Mouse (Mus musculus): ENCODE results near the gene Nup160.

Gene Nup160

DNA sequence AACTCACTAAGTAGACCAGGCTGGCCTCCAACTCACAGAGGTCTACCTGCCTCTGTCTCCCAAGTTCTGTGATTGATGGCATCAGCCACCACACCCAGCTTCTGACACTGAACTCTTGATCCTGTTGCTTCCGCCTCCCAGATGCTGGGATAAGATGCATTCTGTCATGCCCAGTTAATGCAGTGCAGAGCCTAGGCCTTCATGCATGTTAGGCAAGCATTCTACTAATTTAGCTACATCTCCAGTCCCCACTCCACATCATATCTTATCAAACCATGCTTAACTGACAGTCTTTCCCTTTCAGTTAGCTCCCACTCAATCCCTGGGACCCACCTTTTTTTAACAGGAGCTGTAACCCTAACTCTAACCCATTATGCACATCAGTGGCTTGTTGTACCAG is 16.1 kb upstream of the Nup160 start:
- in situ Hi-C loops (cut with MboI; ENCODE audit: low sequenced_read_pairs): no loop called here

DNA sequence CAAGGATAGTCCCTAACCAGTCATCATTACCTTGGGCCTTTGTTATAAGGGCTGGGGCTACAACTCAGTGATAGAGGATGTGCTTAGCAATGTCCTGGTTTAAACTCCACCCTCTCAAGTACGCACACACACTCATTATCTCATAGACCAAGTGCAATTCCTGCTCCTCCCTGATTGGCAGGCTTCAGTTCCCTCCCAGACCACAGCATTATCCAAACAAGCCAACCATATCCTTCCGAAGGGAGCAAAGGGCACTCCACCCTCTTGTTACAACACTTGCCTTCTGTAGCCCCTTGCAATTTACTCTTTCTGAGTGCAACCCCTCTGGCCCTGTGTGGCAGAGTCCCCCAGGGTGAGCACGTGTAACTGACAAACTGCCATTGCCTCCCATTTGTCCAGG is 15.6 kb upstream of the Nup160 start:
- in situ Hi-C loops (cut with MboI; ENCODE audit: low sequenced_read_pairs): no loop called here

DNA sequence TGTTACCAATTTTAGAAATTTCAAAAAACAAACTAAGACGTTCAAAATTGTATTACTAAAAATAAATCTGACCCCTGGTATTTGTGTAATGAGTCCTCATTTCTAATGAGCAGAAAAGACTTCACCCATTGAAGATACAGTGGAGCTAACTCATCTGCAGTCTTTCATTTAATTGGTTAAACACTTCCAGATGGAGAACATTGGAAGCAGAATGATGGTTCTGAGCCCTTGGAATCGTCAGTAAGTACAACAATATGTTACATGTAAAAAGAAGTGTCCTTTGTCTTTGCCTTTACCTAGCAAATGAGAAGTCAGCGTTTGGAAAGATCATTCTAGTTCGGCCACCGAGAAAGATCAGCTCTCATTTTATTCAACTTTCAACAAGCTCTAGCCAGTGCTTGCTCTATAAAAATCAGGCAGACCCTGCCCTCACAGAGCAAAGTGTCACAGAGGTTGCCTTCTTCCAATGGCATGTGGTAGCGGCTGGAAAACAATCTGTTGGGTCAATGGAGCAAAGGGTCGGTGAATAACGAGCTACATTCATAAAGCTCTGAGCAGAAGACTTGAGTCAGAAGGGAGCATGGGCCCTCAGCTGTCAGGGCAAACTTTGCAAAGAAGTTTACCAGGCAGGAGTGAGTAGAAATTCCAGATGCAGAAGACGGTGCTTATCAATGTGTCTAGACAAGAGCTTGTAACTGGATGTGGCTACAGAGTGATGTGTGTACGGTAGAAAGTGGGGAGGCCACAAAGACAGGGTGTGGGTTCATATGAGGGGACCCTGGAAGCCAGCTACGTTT is 10.2 kb upstream of the Nup160 start:
- in situ Hi-C loops (cut with MboI; ENCODE audit: low sequenced_read_pairs): no loop called here

DNA sequence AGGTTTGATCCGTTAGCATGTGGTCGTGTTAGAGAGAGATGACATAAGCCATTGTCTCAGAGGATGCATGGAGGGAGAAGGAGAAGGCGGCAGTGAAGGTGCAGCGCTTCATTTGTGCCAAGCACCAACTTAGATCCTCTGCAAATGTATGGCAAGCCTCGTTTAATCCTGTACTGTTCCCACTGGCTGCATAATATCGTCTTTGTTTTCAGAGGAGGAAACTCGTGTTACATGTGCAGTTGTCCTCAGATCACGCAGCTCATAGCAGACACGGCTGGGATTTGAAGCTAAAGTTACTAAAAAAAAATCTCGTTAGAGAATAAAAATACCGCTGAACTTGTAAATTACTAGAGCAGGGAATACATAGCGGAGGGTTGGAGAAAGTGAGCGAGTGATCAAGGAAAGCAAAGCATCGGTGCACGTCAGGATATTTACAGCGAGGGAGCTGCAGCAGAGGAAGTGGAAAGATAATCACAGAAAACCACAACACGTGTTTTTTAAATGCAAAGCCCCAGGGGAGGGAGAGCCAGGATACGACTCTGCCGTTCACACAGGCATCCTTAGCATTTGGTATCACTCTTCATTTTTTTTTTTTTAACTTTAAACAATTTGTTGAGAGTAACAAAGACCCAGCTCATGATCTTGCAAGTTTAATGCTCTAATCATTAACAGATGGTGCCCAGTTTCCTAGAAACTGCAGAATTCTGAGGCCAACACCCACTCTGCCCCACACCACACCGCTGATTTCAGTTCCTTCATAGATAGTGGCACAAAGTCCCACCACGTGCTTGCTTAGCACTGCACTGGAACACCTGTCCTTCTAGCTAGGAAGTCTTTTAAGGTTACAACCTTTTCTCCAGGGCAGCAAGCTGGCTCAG is 9.4 kb upstream of the Nup160 start:
- in situ Hi-C loops (cut with MboI; ENCODE audit: low sequenced_read_pairs): no loop called here

DNA sequence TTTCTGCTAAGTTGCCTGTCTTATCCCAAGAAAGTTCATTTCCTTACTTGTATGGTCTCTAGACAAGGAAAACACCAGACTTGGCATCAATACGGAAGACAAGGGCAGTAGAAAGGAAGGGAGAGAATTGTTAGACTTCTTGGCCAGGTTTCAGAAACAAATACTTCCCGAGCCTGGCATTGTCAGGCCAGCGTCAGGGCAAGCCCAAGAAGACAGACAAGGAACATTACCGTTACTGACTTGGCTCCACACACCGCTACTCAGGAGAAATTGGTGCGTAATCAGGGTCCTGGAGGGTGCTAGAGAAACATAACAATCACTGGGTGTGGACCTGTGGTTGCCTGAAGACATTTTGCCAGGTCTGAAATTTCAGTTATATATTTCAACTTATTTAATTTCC is 6.7 kb upstream of the Nup160 start:
- in situ Hi-C loops (cut with MboI; ENCODE audit: low sequenced_read_pairs): loop anchor here (10.0 kb wide), 1 partner anchor 86 kb away; the partner anchor contains the start of gene Ptprj

DNA sequence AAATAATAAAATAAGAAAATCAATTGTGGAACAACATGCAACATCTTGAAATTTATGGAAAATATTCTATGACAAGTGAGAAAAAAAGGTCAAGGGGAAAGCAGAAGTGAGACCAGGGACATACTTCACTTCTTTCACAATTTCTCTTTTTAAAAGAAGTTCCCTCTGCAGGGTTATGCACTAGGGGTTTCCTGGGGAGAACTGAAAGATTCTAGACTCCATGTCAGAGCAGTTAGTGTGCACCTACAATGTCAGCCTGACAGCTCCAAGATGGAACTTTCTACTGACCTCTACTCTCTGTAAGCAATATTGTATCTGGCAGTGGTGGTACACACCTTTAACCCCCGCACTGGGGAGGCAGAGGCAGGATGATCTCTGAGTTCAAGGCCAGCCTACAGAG is 3.7 kb upstream of the Nup160 start:
- in situ Hi-C loops (cut with MboI; ENCODE audit: low sequenced_read_pairs): loop anchor here (10.0 kb wide), 1 partner anchor 89 kb away; the partner anchor contains the start of gene Ptprj

DNA sequence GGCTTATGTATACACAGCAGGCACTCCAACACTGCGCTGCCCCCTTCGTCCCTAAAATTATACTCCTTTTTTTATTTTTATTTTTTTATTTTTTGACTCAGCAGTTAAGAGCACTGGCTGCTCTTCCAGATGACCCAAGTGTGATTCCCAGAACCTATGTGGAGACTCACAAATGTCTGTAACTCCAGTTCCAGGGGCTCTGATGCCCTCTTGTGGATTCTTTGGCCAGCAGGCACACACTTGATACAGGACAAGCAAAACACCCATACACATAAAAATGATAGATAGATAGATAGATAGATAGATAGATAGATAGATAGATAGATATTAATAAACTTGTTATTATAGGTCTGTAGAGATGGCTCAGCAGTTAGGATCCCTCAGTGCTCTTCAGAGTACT is 2.5 kb upstream of the Nup160 start:
- in situ Hi-C loops (cut with MboI; ENCODE audit: low sequenced_read_pairs): loop anchor here (10.0 kb wide), 1 partner anchor 90 kb away; the partner anchor contains the start of gene Ptprj

DNA sequence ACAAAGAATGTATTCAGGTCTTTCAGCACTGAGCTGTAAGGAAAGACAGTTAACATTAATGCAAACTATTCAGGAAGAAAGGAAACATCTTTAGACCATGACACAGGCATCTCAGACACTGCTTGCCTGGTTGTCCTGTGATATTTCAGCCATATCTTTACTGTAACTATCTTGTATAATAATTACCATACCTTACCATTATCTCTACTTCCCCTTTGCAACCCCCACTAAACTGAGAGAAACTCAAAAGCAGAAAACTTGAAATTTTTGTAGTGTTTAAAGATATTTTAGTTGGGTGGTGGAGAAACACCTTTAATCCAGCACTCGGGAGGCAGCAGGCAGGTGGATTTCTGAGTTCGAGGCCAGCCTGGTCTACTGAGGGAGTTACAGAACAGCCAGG is 1.5 kb upstream of the Nup160 start:
- in situ Hi-C loops (cut with MboI; ENCODE audit: low sequenced_read_pairs): loop anchor here (5.0 to 10.0 kb wide), 2 partner anchors 91 to 193 kb away; partner anchors contain the start of gene Ptprj

DNA sequence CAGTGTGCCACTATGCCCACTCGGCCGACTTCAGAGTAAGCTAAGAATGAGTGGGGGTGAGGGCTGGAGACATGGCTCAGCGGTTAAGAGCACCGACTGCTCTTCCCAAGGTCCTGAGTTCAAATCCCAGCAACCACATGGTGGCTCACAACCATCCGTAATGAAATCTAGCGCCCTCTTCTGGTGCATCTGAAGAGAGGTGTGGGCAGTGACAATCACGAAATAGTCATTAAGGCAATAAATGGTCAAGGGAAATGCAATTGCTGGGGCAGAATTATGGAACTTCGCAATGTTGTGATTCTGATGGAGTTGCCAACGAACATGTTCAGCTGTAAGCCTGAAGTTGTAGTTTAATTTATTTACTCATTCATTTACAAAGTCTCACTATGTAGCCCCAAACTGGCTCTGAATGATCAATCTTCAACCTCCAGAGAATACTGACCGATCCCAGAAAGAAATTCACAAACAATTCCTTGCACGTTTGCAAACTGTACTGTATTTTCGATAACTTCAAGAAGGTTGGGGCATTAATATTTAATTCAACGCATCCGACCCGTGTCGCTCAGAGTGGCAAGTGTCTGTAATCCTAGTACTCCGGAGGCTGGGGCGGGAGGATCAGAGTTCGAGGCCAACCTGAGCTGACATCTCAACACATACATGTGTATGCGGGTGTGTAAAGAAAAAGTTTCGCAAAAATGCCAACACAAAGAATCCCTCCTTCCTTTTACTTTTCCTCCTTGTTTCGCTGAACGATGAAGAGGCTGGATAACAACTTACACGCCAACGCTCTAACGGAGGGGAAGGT is 1.4 kb downstream of the Nup160 start:
- in situ Hi-C loops (cut with MboI; ENCODE audit: low sequenced_read_pairs): loop anchor here (5.0 to 10.0 kb wide), 2 partner anchors 94 to 196 kb away; partner anchors contain the start of gene Ptprj

DNA sequence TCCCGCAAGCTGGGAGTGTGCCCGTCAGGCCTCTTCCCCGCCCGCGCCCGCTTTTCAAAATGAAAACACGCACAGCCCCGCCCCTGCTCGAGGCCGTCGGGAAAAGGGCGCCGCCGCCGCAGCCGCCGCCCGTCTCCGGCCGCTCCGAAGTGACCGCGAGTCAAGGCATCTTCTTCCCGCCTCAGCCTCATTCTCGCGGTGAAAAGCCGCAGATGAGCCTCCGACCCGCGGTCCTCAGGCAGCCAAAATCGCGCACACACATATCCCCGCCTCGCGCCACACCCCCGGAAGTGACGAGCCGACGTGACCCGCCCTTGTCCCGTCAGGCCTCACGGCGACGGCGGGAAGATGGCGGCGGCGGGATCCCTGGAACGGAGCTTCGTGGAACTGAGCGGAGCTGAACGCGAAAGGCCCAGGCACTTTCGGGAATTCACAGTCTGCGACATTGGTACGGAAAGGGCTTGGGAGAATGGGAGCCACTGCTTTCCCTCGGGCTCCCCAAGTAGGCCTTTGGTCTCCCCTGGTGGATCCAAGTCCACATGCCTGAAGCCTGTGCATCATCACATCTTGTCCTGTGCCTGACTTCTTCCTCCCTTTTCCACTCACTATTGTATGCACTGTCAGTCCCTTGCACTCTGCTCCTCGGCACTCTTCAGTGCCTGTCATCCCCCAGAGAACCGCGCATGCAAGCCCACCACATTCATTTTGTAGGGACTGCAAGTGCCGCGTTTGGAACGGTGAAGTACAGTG is 2.2 kb downstream of the Nup160 start:
- in situ Hi-C loops (cut with MboI; ENCODE audit: low sequenced_read_pairs): loop anchor here (5.0 to 10.0 kb wide), 2 partner anchors 94 to 197 kb away; partner anchors contain the start of gene Ptprj

DNA sequence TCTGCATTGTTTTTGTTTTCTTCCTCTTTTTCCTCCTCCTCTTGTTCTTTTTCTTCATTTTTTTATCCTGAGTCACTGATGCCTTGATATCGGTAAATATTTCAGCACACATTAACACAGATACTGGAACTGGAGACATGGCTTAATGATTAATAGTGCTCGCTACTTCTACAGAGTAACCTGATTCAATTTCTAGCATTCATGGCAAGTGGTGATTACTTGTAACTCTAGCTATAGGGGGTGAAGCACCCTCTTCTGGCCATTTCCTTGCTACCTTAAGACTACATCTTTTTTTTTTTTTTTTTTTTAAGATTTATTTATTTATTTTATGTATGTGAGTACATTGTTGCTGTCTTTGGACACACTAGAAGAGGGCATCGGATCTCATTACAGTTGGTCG is 23.9 kb downstream of the Nup160 start:
- in situ Hi-C loops (cut with MboI; ENCODE audit: low sequenced_read_pairs): no loop called here

DNA sequence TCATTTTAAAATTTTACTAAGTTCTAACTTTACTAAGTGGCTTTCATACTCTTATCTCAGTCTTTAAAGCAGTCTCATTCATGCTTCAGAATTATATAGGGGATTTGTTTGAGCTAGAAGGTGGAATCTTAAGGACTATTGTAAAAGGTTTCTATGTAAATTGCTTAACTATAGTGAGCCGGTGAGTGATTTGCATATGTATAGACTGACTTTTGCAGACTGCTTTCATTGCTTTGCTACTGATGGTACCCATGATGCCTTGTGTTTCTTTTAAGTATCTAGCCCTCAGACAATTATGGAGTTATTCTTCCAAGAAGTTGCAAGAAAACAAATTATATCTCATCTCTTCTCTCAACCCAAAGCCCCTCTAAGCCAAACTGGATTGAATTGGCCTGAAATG is 31.5 kb downstream of the Nup160 start:
- in situ Hi-C loops (cut with MboI; ENCODE audit: low sequenced_read_pairs): no loop called here

DNA sequence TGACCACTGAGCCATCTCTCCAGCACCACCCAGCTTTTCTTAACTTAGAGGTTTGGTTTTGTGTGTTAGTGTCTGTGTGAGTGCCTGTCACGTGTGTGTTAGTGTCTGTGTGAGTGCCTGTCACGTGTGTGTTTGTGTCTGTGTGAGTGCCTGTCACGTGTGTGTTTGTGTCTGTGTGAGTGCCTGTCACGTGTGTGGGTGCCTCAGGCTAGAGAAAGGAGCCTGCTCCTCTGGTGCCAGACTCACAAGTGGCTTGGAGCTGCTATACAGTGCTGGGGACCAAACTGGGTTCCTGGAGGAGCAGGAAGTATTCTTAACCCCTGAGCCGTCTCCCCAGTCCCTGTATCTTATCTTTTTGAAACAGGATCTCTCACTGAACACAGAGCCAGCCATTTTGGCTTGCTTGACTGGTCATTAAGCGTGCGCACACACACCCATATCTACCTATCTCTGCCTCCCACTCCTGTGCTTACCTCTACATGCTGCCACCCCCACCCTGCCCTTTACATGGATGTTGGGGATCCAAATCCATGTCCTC is 38.6 kb downstream of the Nup160 start:
- in situ Hi-C loops (cut with MboI; ENCODE audit: low sequenced_read_pairs): no loop called here

DNA sequence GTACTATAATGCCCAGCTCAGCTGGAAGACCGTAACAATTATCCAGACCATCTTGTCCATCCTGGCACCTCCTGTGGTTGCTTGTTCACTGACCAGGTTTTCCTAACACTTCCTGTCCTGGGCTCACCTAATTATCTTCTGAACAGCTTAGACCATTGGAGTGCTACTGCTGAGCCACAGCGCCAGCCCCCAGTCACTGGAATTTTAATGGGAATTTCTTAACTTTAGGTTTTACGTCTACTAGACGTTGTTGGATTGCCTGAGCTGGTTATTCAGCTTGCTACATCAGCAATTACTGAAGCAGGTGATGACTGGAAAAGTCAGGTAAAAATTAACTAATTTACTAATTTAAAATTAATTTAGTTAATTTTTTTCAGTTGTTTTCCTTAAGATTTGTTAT is 40.4 kb downstream of the Nup160 start:
- in situ Hi-C loops (cut with MboI; ENCODE audit: low sequenced_read_pairs): no loop called here

DNA sequence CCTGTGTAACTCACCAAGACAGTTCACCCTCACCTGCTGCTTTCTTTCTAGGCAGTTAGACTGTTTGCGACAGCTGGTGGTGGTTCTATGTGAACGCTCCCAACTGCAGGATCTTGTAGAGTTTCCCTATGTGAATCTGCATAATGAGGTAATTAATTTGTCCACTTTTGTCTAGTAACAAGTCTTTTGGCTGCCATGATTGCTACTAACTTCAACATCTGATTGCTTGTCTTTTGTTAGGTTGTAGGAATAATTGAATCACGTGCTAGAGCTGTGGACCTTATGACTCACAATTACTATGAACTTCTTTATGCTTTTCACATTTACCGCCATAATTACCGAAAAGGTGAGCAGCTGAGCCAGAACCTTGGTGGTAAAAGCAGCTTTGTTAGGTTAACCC is 40.9 kb downstream of the Nup160 start:
- in situ Hi-C loops (cut with MboI; ENCODE audit: low sequenced_read_pairs): no loop called here

DNA sequence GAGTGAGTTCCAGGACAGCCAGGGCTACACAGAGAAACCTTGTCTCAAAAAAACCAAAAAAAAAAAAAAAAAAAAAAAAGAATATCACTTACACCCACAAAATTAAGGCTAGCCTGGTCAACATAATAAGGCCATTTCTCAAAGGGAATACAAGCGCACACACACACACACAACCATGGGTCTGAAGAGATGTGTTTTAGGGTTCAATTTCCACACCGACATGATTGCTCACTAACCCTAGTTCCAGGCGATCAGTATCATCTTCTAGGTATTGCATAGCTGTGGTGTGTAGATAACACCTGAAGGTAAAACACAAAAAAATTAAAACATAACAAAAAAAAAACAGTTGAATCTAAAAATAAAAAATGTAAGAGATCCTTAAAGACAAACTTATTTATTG is 49.8 kb downstream of the Nup160 start:
- in situ Hi-C loops (cut with MboI; ENCODE audit: low sequenced_read_pairs): no loop called here

DNA sequence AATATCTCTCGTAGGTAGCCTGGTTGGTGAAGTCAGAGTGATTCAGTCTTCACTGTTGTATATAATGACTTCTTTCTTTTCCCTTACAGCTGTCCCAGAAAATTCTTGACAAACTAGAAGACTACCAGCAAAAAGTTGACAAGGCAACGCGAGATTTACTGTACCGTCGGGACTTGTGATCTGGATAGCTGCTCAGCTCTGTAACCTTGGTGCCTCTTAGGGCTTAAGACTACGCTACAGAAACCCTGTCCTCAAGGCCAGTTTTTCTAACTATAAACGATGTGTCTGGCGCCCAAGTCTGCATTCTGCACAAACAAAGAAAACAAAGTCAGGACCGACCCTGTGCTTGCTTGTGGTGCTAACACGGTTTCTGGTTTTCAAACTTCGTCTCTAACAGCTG is 58.3 kb downstream of the Nup160 start:
- in situ Hi-C loops (cut with MboI; ENCODE audit: low sequenced_read_pairs): no loop called here

DNA sequence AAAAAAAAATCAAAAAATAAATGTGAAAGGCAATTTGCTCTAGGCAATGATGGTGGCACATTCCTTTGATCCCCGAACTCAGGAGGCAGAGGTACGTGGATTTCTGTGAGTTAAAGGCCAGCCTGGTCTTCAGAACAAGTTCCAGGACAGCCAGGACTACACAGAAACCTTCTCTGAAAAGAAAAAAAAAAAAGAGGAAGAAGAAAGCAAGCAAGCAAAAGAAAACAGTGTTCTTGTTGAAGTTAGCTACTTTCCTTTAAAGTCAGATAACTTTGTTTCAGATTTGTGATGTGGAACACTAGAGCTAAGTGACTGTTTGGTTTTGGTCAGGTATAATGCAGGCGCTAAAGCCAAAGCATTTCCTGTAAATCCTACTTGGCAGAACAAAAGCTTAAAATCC is 61.8 kb downstream of the Nup160 start:
- in situ Hi-C loops (cut with MboI; ENCODE audit: low sequenced_read_pairs): no loop called here

DNA sequence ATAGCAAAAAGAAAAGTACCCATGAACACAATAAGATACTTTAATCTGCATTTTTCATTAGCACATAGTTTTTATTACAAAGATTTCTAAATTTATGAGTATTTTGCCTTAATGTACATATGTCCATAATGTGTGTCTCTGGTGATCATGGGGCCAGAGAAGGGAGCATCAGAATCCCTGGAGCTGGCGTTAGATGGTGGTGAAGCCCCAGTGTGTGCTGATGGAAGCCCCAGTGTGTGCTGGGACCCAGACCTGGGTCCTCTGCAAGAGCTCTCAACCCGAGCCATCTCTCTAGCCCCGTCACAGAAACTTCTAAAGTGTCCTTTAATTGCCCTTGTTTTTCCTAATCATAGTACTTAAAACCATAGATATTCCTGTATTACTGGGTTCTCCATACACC is 62.3 kb downstream of the Nup160 start:
- in situ Hi-C loops (cut with MboI; ENCODE audit: low sequenced_read_pairs): no loop called here

DNA sequence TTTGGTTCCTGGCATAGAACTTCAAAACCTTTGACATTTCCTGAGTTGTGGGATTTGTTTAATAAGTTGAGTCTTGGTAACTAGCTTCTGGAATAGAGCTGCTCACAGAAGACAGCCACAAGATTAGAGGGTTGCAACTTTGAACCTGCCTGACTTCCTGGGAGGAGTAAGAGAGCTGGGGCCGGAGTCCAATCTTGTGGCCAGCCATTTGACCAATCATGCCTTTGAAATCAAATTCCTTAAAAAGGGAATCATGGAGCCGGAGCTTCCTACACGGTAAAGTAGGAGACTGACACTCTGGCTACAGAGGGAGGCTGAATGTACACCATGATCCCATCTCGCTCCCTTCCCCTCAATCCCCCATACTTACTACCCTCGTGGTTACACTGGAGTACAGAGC is 62.9 kb downstream of the Nup160 start:
- in situ Hi-C loops (cut with MboI; ENCODE audit: low sequenced_read_pairs): no loop called here

All from CH12F3 (cell line).